Mouse (Mus musculus): ENCODE results near the gene Tmem219. TPM values are rescaled to one million over a fixed set of nuclear protein-coding genes. Genes with fewer than 3 reads are reported as not detected.
A peak's percentile ranks its signal among the peaks of the same experiment; 100 is the strongest.

Gene Tmem219
- total and polyA plus RNA-seq, 3 experiments: 8.6 to 33.6 (median 12.0) TPM

DNA sequence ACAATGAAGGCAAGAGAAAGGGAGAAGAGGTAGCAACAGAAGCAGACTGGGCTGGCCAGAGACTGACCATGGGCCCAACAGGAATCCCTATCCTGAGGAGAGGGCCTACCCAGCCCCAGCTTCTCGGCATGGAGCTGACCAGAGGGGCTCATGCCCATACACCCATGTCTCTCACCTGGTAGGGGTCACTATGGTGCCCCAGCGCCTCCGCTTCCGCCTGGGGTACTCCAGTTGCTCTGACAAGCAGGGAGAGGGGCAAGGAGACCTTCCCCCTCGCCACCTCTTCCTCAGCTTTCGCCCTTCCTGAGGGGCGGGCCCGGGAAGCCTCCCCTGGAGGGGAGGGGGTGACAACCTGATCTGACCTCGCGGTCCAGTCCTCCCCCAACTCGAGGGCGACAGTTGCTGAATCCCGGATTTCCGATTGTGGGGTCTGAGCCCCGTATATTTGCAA is 39.0 kb downstream of the Tmem219 start:
- intact Hi-C loops (cut with DNase I): loop anchor here (1.0 to 5.0 kb wide), 2 partner anchors 22 to 144 kb away; partner anchors contain the start of genes Hirip3 and Maz

GRCm38 (mm10) chr7:126881040-126881439 is 41.7 kb downstream of the Tmem219 start:
- TF ChIP-seq CTCF (IDR thresholded peaks at IDR 0.05): no peak
- TF ChIP-seq EP300 (IDR thresholded peaks at IDR 0.05; ENCODE audit: insufficient read depth, low read depth, low read length): peak; percentile 83; the same call in 1 of the 2 replicates
- peak; percentile 71 for TF ChIP-seq POLR2A (IDR thresholded peaks at IDR 0.05; ENCODE audit: insufficient read depth, low read depth, low read length)
- 41% methylated on average over 6 of the region's 6 CpGs for WGBS
- Histone ChIP-seq H3K27me3 (ENCODE audit: control insufficient read depth, insufficient read depth, low read length) (no peaks in the 10 kb centered on the region), H3K79me2 (replicated peaks; ENCODE audit: control insufficient read depth, insufficient read depth, low read length) (peaks cover 6% of the 10 kb centered on the region), H3K4me3 (peak overlapping the region; percentile 31), H3K9ac (ENCODE audit: low read depth, low read length) (peak overlapping the region; percentile 22), H3K27ac (peak overlapping the region; percentile 92), H3K36me3 (ENCODE audit: control insufficient read depth, insufficient read depth, low read length) (peaks cover 26% of the 10 kb centered on the region), H3K4me1 (ENCODE audit: control insufficient read depth, insufficient read depth, low read length) (peaks cover 4% of the 10 kb centered on the region)
- intact Hi-C loops (cut with DNase I): loop anchor here (5.0 kb wide), 1 partner anchor 146 kb away; the partner anchor contains the start of gene Maz
- DNase-seq: peak in 1 of 2 experiments; percentile 68

More for the DNA sequence above, 39.0 kb downstream of the Tmem219 start:
- peak in 1 of 2 experiments; percentile 66 for DNase-seq
- WGBS: under 1% methylated on average over 15 of the region's 15 CpGs
- H3K27ac ChIP-seq: peak overlapping the region; percentile 92
- peaks cover 17% of the 10 kb centered on the region for H3K36me3 ChIP-seq (ENCODE audit: control insufficient read depth, insufficient read depth, low read length)
- H3K79me2 ChIP-seq (replicated peaks; ENCODE audit: control insufficient read depth, insufficient read depth, low read length): peaks cover 6% of the 10 kb centered on the region
- H3K27me3 ChIP-seq (ENCODE audit: control insufficient read depth, insufficient read depth, low read length): no peaks in the 10 kb centered on the region
- peak overlapping the region; percentile 75 for H3K9ac ChIP-seq (ENCODE audit: low read depth, low read length)
- H3K4me1 ChIP-seq (ENCODE audit: control insufficient read depth, insufficient read depth, low read length): peaks cover 4% of the 10 kb centered on the region
- H3K4me3 ChIP-seq: peak overlapping the region; percentile 94
- TF ChIP-seq POLR2A (IDR thresholded peaks at IDR 0.05; ENCODE audit: insufficient read depth, low read depth, low read length) (0 out of 2 replicates have a peak, but pooled peaks have one; percentile 32), CTCF (IDR thresholded peaks at IDR 0.05) (no peak)

DNA sequence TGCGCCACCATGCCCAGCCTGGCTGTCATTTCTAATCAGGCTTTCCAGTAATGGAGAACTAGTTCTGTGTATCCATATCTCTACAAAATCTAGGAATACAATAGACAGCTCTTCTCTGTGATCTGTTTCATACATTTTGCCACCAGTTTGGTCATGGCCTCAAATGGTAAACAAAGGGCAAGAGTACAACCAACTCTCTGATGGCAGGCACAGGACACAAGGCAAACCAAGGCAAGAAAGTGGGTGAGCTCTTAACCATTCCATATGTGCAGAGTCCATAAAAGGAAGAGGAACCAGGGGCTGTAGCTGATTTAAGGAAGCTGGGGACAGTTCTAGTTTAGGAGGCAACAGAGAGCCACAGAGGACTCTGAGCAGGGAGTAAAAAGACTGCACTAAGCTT is 45.5 kb downstream of the Tmem219 start:
- no peak overlapping the region for H3K9ac ChIP-seq (ENCODE audit: low read depth, low read length)
- DNase-seq: no peak
- peaks cover 26% of the 10 kb centered on the region for H3K36me3 ChIP-seq (ENCODE audit: control insufficient read depth, insufficient read depth, low read length)

GRCm38 (mm10) chr7:126870520-126870891 is 52.2 kb downstream of the Tmem219 start:
- Histone ChIP-seq H3K27me3 (ENCODE audit: control insufficient read depth, insufficient read depth, low read length) (no peaks in the 10 kb centered on the region), H3K4me3 (no peak overlapping the region), H3K9ac (ENCODE audit: low read depth, low read length) (no peak overlapping the region), H3K27ac (no peak overlapping the region), H3K36me3 (ENCODE audit: control insufficient read depth, insufficient read depth, low read length) (no peaks in the 10 kb centered on the region; the same call in 1 of the 2 replicates), H3K4me1 (ENCODE audit: control insufficient read depth, insufficient read depth, low read length) (no peaks in the 10 kb centered on the region), H3K79me2 (replicated peaks; ENCODE audit: control insufficient read depth, insufficient read depth, low read length) (no peaks in the 10 kb centered on the region)
- TF ChIP-seq POLR2A (IDR thresholded peaks at IDR 0.05; ENCODE audit: insufficient read depth, low read depth, low read length) (no peak), CTCF (IDR thresholded peaks at IDR 0.05) (no peak), EP300 (IDR thresholded peaks at IDR 0.05; ENCODE audit: insufficient read depth, low read depth, low read length) (no peak)
- intact Hi-C loops (cut with DNase I): no loop called here
- no peak for DNase-seq
- WGBS: 88% methylated on average over 2 of the region's 2 CpGs

More for the DNA sequence above, 45.5 kb downstream of the Tmem219 start:
- 94% methylated on average over 1 of the region's 1 CpGs for WGBS
- Histone ChIP-seq H3K79me2 (replicated peaks; ENCODE audit: control insufficient read depth, insufficient read depth, low read length) (0 out of 2 replicates have a peak, but pooled peaks cover 4% of the 10 kb centered on the region), H3K4me1 (ENCODE audit: control insufficient read depth, insufficient read depth, low read length) (peaks cover 4% of the 10 kb centered on the region), H3K27me3 (ENCODE audit: control insufficient read depth, insufficient read depth, low read length) (no peaks in the 10 kb centered on the region), H3K4me3 (no peak overlapping the region), H3K27ac (no peak overlapping the region)
- TF ChIP-seq EP300 (IDR thresholded peaks at IDR 0.05; ENCODE audit: insufficient read depth, low read depth, low read length) (no peak), CTCF (IDR thresholded peaks at IDR 0.05) (no peak), POLR2A (IDR thresholded peaks at IDR 0.05; ENCODE audit: insufficient read depth, low read depth, low read length) (no peak)
- intact Hi-C loops (cut with DNase I): no loop called here

DNA sequence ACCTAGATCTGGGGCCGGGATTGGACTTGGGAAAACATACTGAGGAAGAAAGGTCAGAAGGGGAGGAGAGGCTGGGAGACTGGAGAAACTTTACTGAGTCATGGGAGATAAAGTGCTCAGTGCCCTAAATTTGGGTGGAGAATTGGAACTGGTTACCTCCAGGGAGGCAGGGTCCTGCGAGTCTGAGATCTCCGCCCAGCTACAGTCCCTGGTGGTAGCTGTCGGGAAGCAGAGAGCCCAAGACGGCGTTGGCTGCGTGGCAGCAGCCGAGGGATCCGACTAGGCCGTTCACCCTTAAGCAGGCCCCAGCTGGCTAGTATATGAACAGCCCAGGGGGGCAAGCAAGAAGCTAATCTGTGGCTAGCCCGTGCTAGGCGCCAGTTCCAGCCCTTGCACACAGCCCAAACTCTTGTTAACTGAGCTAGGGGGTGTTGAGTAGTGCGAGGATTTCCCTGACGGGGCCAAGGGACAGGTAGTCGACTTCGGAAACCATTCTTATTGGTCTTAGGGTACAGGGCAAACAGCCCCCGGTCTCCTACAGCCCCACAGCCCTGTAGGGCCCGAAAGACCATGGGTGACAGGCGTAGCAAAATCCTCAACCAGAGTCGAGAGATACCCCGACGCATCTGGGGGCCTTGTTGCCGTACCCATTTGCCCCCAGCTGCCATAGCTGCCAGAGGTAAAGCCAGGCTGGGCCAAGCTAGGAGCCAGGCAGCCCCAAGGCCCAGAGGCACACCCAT is 52.8 kb downstream of the Tmem219 start:
- Histone ChIP-seq H3K4me1 (ENCODE audit: control insufficient read depth, insufficient read depth, low read length) (no peaks in the 10 kb centered on the region), H3K9ac (ENCODE audit: low read depth, low read length) (no peak overlapping the region), H3K27me3 (ENCODE audit: control insufficient read depth, insufficient read depth, low read length) (no peaks in the 10 kb centered on the region), H3K36me3 (ENCODE audit: control insufficient read depth, insufficient read depth, low read length) (no peaks in the 10 kb centered on the region), H3K4me3 (no peak overlapping the region), H3K79me2 (replicated peaks; ENCODE audit: control insufficient read depth, insufficient read depth, low read length) (no peaks in the 10 kb centered on the region), H3K27ac (no peak overlapping the region; the same call in 1 of the 2 replicates)
- intact Hi-C loops (cut with DNase I): loop anchor here (10.0 kb wide), 1 partner anchor 365 kb away; the partner anchor contains the start of gene Atxn2l
- DNase-seq: no peak
- 82% methylated on average over 23 of the region's 23 CpGs for WGBS
- TF ChIP-seq EP300 (IDR thresholded peaks at IDR 0.05; ENCODE audit: insufficient read depth, low read depth, low read length) (no peak), CTCF (IDR thresholded peaks at IDR 0.05) (no peak), POLR2A (IDR thresholded peaks at IDR 0.05; ENCODE audit: insufficient read depth, low read depth, low read length) (no peak)

DNA sequence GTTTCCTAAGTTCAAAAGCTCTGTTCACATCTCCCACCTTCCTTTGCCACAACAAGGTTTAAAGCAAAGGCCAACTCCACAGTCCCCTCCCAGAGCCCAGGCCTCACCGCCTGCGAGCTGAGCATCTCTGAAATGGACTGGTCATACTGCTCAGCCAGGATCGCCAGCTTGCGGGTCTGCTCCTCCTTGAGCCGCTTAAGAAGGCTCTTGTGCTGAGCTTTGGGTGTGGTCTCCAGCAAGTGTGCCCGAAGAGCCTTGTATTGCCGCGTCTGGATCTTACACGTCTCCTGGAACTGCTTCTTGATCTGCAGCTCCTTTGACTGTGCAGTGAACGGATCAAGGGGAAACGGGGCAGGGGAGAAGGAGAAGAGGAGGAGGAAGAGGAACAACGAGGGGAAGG is 54.7 kb downstream of the Tmem219 start:
- Histone ChIP-seq H3K4me3 (no peak overlapping the region), H3K36me3 (ENCODE audit: control insufficient read depth, insufficient read depth, low read length) (no peaks in the 10 kb centered on the region), H3K27ac (no peak overlapping the region), H3K79me2 (replicated peaks; ENCODE audit: control insufficient read depth, insufficient read depth, low read length) (no peaks in the 10 kb centered on the region), H3K27me3 (ENCODE audit: control insufficient read depth, insufficient read depth, low read length) (no peaks in the 10 kb centered on the region), H3K4me1 (ENCODE audit: control insufficient read depth, insufficient read depth, low read length) (no peaks in the 10 kb centered on the region), H3K9ac (ENCODE audit: low read depth, low read length) (no peak overlapping the region)
- intact Hi-C loops (cut with DNase I): loop anchor here (10.0 kb wide), 1 partner anchor 363 kb away; the partner anchor contains the start of gene Atxn2l
- TF ChIP-seq CTCF (IDR thresholded peaks at IDR 0.05): no peak
- no peak for TF ChIP-seq EP300 (IDR thresholded peaks at IDR 0.05; ENCODE audit: insufficient read depth, low read depth, low read length)
- no peak for TF ChIP-seq POLR2A (IDR thresholded peaks at IDR 0.05; ENCODE audit: insufficient read depth, low read depth, low read length)
- no peak for DNase-seq
- 76% methylated on average over 12 of the region's 12 CpGs for WGBS

All from heart, adult 2 months (tissue).